Comparison of ENCODE assay signal across 8 mouse cellular contexts in the genomic region with DNA sequence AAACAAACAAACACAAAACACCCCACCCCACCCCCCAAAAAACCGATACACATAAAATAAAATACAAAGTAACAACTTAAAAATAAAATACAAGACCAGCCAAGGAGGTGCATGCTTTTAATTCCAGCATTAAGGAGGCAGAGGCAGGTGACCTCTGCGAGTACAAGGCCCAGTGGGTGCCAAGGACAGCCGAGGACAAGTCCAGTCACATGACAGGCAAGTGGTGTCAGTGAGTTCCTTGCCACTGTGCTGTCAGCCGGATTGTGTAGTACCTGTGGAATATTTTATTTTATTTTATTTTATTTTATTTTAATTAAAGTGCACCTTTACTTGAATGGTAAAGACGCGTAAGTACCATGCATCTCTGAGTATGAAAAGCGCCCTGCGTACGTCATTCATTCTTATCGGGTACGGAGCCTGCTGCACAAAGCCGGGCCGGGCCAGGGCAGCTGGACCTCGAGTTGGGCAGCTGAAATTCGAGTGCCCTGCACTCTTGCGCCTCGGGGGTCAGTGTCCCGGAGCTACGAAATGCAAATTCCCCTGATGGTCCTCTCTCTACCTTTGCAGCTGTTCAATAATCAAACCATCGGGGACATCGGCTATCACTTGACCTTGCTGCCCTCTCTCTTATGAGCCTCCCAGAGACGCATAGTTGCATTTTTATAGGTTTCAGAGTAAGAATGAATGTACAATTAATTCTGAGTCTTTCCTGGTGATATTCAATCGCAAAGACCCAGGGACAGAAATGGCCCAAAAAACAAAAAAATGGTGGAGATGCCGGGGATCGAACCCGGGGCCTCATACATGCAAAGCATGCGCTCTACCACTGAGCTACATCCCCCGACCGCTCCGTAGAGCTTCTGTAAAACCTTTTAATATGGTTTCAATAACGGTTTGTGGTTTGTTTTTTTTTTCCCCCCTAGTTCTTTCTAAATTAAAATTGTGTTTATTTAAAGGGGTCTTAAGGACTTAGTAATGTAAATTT. TPM values are rescaled to one million over a fixed set of nuclear protein-coding genes. Genes with fewer than 3 reads are reported as not detected.
A peak's percentile ranks its signal among the peaks of the same experiment; 100 is the strongest.
DNase-seq lines count a peak whose midpoint lies in the region; ATAC-seq and TF ChIP-seq lines count a peak whose summit lies in the region.

No protein-coding gene starts in this region.

- H3K4me2 ChIP-seq in stomach, postnatal 0 days (replicated peaks; ENCODE audit: low read depth): peak overlapping the region; percentile 48

- peak overlapping the region; percentile 25; the same call in 1 of the 2 replicates for H3K4me3 ChIP-seq in stomach, postnatal 0 days (ENCODE audit: low read depth, low read length)

- H3K9ac ChIP-seq in stomach, postnatal 0 days (ENCODE audit: low read length): no peak overlapping the region

- no peak for TF ChIP-seq EP300 in stomach, postnatal 0 days (optimal IDR thresholded peaks at IDR 0.05)

- H3K36me3 ChIP-seq in stomach, postnatal 0 days (ENCODE audit: control insufficient read depth, insufficient read depth, low read length): no peaks in the 10 kb centered on the region

- no peak for TF ChIP-seq CTCF in stomach, postnatal 0 days (IDR thresholded peaks at IDR 0.05; ENCODE audit: low read depth)

- ATAC-seq in stomach, postnatal 0 days (ENCODE audit: low FRiP score, low TSS enrichment): 0 out of 2 replicates have a peak, but pooled peaks have one; percentile 16

- no peak overlapping the region for H3K27ac ChIP-seq in stomach, postnatal 0 days (replicated peaks)

- peak; percentile 84 for DNase-seq in left cerebral cortex, adult 18-20 months (ENCODE audit: low spot score in 2 of 2)
- DNase-seq in left cerebral cortex, adult 11 months (ENCODE audit: low spot score): no peak
- peak; percentile 84 to 86 for DNase-seq in cerebellum, postnatal 14 days
- DNase-seq in heart, adult 18-20 months: peak; percentile 68 to 89
- peak; percentile 81 to 83 for DNase-seq in kidney, adult 8-10 months
- peak; percentile 81 for DNase-seq in liver
- DNase-seq in natural killer cell, adult 2 months (ENCODE audit: low spot score in 2 of 2): peak; percentile 61 to 72
- peak; percentile 50 for DNase-seq in stomach, postnatal 0 days (ENCODE audit: low spot score)

- H3K9me3 ChIP-seq in stomach, postnatal 0 days (ENCODE audit: control insufficient read depth, low read length): no peaks in the 10 kb centered on the region

- H3K27me3 ChIP-seq in stomach, postnatal 0 days (ENCODE audit: control insufficient read depth, insufficient read depth, low read length): no peaks in the 10 kb centered on the region

- WGBS in stomach, postnatal 0 days: 13% methylated on average over 31 of the region's 31 CpGs

- no peaks in the 10 kb centered on the region for H3K4me1 ChIP-seq in stomach, postnatal 0 days (replicated peaks; ENCODE audit: control insufficient read depth, insufficient read depth)

RNA-seq across cellular contexts. Expression of gene Ubc, which starts 13.8 kb away (rescaled TPM):
- 100 to 1,000 TPM; 771 to 830 TPM for total RNA-seq in left cerebral cortex, adult 18-20 months (2021)
- 1,000 to 10,000 TPM; 1,625 to 1,638 TPM for total RNA-seq in heart, adult 18-20 months (2021)
- 537 and 549 TPM in 2 replicates for polyA plus RNA-seq in stomach, postnatal 0 days (2015; fragmentation: Nextera tagmentation; extraction: Ambion mirVana)

RNA-seq across cellular contexts. Expression of gene Gm10382, which starts 14.7 kb away (rescaled TPM):
- total RNA-seq in left cerebral cortex, adult 18-20 months (2021): under 1 TPM; 0.28 to 0.40 TPM
- under 1 TPM in 1 of 2 experiments, not detected in 1; 0.23 TPM for total RNA-seq in heart, adult 18-20 months (2021)
- 0.51 and 0.56 TPM in 2 replicates for polyA plus RNA-seq in stomach, postnatal 0 days (2015; fragmentation: Nextera tagmentation; extraction: Ambion mirVana)

RNA-seq across cellular contexts. Expression of gene Dhx37, which starts 30.1 kb away (rescaled TPM):
- 10 to 100 TPM; 11.9 to 14.6 TPM for total RNA-seq in left cerebral cortex, adult 18-20 months (2021)
- total RNA-seq in heart, adult 18-20 months (2021): 10 to 100 TPM; 13.4 to 14.1 TPM
- polyA plus RNA-seq in stomach, postnatal 0 days (2015; fragmentation: Nextera tagmentation; extraction: Ambion mirVana): 3.3 and 4.5 TPM in 2 replicates

RNA-seq across cellular contexts. Expression of gene Bri3bp, which starts 37.6 kb away (rescaled TPM):
- total RNA-seq in left cerebral cortex, adult 18-20 months (2021): 10 to 100 TPM; 91.8 to 96.3 TPM
- 10 to 100 TPM; 50.9 to 54.5 TPM for total RNA-seq in heart, adult 18-20 months (2021)
- 25.3 and 27.9 TPM in 2 replicates for polyA plus RNA-seq in stomach, postnatal 0 days (2015; fragmentation: Nextera tagmentation; extraction: Ambion mirVana)
